Mouse (Mus musculus) erythroblast, adult 5-6 weeks (primary cell): Measurements from ENCODE around the gene Amh. TPM values are rescaled to one million over a fixed set of nuclear protein-coding genes. Genes with fewer than 3 reads are reported as not detected.
A peak's percentile ranks its signal among the peaks of the same experiment; 100 is the strongest.

Experiments used
- ATAC-seq: replicated peaks from 2 replicates; pipeline ENCODE4 v1.8.0; 2016; ENCODE audit warnings: moderate number of reproducible peaks, mild to moderate bottlenecking, moderate TSS enrichment, inconsistent platforms; ENCODE audit not compliant: poor library complexity, low FRiP score, severe bottlenecking
- total RNA-seq, 2 experiments: library from RNA; stranded (forward) in 1 of 2; stranded (reverse) in 1 of 2; fragments of 150-400 nt in 1 of 2; fragments of 200-764, 138-1000 nt in 1 of 2; gene quantifications; 2 replicates each; pipeline versions ENCODE4 v1.2.3 to v1.2.4; 2015 to 2017; ENCODE audit warnings: low replicate concordance in 2 of 2

Gene Amh
- total RNA-seq, 2 experiments from 2014 or later, result not detected

DNA sequence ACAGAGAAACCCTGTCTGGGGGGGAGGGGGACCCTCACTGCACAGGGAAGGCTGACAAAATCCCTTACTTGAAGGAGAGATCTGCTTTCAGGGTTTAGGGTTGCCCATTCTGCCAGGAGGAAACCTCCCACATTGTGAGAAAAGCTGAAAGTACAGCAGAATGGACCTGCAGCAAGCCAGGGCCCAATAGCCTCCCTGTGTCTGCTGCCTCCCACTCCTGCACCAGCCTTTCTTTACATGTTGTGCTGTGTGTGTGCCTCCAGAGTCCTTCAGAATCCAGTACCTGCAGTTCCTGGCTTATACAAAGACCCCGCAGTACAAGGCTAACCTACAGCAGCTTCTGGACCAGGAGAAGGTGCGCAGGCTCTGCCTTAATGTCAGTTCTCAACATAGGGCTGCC lies 20.7 kb upstream of the Amh start:
- no peak for ATAC-seq

DNA sequence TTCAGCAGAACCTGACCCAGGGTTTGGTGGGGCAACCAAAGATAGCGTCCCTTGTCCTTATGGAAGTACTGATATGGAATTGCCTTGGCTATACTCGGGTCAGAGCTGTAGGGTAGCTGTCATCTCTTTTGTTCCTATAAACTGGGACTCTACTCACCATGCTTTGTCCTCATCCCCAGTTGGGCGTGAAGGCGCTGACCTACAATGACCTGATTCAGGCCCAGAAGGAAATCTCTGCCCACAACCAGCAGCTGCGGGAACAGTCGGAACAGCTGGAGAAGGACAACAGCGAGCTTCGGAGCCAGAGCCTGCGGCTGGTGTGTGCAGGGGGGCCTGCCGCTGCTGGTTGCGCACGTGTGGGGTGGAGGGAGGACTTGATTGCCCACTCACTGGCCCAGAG lies 20.2 kb upstream of the Amh start:
- no peak for ATAC-seq

DNA sequence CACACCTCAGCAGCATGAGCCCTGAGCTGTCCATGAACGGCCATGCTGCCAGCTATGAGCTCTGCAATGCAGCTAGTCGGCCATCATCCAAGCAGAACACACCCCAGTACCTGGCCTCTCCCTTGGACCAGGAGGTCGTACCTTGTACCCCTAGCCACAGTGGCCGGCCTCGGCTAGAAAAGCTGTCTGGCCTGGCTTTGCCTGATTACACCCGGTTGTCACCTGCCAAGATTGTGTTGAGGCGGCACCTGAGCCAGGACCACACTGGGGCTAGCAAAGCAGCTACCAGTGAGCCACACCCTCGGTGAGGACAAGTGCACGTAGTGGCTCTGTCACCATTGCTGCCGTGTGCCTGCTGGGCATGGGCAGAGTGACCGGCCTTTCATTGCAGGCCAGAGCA lies 19.1 kb upstream of the Amh start:
- ATAC-seq, result no peak

DNA sequence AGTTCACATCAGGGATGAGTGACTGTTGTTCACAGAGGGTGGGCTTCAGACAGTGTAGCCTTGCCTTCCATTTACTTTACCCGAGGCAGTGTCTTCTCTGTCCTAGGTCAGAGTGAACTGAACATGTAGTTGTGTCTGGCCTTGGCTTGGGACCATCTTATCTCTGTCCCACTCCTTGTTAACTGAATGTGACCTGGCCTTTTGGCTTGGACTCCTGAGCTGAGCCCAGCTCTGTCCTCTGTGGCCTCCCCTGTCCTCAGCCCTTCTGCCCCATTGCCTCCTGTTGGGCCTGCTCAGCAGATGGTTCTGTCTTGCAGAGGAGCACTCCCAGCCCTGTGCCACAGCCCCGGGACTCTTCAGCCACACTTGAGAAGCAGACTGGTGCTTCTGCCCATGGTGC lies 17.5 kb upstream of the Amh start:
- ATAC-seq, result no peak

GRCm38 (mm10) chr10:80790761-80791404 lies 14.2 kb upstream of the Amh start:
- no peak for ATAC-seq

GRCm38 (mm10) chr10:80791476-80792174 lies 13.4 kb upstream of the Amh start:
- no peak for ATAC-seq

GRCm38 (mm10) chr10:80792175-80793032 lies 12.6 kb upstream of the Amh start:
- ATAC-seq, result no peak

DNA sequence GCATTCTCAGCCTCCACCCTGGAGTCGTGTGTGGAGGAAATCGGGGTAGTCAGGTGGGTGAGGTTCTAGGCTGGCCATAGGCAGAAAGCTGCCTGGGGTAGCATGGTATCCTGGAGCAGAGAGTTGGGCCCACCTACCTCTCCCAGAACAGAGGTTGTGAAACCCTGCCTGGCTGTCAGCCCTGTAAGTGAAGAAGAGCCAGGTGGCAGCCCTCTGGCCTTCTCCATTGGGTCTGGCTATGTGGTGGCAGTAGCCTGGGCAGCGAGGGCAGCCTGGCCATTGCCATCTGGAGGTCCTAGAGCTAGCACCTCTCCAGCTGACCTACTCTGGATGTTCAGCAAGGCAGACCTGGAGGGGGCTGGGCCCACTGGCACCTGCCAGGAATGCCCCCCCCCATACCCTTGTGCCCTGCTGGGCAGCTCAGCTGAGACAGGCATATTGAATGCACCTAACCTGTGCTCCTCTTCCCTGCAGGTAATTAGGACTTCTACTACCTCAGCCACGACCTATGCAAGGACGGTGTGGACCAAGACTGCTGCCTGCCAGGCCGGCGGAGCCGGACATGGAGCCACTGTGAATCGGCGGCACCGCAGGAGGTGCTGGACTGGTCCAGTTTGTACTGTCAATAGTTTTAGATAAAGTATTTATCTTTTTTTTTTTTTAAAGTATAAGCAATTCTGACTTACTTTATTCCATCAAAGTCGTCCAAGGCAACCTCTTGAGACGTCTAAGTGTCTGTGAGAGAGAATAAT lies 11.8 kb upstream of the Amh start:
- ATAC-seq, result no peak

DNA sequence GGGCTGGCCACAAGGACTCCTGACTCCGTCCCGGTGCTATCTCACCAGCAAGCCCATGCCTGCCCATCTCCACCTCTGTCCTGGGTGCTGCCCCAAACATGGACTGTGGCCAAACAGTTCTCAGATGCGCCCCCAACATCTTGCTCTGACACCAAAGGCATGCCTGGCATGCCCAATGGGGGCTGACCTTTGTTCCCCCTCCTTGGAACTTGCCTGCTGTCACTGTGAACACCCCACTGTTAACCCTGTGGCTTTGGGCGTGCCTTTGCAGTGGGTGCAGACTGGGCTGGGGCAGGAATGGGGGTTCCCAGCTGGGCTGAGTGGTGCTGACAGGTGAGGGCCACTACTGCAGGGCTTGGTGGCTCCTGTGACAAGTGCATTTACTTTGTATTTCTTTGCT lies 11.2 kb upstream of the Amh start:
- ATAC-seq, result no peak

DNA sequence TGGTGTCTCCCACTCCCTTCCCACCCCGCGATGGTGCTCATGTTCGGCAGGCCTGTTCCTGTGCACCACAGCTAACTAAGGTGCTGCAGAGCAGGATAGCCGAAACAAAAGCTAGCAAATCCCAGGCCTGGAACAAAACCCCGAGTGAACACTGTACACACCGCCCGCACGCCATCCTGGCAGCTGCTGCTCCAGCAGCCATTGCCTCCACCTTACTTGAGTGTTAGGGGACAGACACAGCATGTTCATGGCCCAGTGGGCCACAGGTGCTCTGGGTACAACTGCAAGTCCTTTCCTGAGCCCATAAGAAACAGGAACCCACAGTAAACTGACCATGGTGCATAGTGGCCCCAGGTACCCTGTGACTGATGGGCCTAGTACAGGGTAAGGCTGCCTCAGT lies 10.3 kb upstream of the Amh start:
- ATAC-seq, result no peak

DNA sequence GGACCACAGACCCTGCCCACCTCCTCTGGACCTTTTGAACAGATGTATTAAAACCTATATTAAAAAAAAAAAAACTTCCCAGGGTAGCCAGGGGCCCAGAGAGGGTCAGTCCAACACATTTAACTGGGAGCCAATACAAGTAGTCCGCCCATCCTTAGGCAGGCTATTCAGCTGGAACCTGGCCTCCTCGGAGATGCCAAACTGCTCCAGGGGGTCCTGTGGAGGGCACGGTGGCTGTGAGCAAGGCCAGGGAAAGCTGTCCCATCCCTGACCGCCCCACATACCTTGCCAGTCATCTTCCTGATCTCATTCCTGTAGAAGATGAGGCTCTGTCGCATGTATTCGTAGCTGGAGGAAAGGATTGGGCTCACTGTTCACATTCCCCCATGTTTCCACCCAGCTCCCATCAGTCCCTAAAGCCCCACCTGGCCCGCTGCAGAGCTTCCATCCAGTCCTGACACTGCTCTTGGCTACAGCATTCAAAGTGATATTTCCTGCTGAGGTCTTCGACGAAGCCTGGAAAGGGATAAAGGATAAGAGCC lies 8.7 kb upstream of the Amh start:
- ATAC-seq, result no peak

DNA sequence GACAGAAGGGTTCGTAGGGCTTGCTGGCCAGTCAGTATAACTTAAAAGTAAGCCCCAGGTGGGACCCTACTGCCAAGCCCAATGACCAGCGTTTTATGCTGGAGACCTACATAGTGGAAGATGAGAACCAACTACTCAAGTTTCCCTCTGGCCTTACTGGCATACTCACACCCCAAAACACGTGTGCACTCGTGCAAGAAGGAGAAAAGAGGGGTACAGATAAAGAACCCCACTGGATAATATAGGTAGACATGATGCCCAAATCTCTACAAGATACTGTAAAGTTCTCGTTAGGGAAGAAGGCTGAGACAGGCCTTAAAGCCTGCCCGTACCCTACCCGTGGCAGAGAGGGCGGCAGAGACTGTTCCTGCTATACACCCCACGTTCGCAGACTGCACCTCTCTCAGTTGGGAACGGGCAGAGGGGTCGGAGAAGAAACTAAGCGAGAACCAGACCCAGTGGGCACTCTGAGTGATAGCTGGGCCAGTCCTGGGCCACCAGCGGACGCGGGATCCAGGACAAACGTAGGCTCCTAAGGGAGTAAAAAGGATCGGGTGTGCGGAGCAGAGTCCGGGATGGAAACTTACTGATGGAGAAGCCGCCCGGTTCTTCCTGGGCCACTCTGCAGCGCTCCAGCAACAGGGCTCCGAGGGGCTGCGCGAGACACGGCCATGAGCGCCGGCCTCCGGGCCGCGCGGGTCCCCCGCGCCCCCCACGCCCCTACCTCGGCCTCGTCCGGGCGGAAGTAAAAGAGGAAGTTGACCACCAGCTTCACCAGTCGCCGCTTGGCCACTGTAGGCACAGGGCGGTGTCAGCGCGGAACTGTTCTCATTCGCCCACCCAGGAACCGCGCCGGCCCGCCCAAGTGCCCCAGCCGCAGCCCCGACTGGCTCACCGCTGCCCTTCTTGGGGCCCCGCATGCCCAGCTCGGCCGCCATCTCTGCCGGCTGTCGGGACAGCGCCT lies 7.6 kb upstream of the Amh start:
- no peak for ATAC-seq

DNA sequence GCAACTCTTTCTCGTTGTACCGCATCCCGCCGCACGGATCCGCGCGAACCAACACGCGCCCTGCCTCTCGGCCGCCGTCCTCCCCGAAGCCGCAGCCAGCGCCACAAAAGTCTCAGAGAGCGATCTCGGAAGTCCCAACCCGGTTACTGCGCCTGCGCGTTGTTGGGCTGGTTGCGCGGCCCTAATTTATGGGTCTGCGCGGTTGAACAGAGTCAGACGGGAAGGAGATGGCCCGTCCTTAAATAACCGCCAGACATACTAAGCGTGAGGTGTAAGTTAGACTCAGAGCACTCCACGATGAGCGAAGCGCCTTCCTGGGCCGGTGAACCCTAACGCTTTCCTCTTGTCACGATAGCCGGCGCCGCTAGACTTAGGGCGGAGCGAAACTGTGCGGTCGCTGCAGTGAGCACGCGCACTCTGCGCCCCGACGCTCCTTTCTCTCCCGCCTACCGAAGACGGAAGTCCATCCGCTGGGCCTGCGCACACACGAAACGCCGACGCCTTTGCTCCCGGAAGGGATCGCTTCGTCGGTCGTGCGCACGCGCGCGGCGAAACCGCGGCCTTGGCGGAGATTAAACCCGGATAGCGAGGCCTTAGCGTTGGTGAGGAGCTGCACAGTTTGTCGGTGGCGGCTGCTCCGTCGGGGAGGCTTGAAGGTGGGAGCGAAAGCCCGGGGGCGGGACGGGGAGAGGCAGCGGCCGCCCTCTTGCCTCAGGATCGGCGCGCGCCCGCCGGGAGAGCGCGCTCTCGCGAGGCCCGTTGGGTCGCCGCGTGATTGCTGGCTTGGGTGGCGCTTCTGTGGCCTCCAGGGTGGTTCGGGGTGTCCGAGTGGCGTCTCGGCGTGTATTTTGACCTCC lies 6.7 kb upstream of the Amh start, which contains the start of the genes Sf3a2 and Plekhj1:
Gene Sf3a2, plus strand, starts transcription at position 49 of the 857 bp plus-strand sequence.
Gene Plekhj1, minus strand, starts transcription at position 477 of the 857 bp plus-strand sequence.
- ATAC-seq, result peak; percentile 86

DNA sequence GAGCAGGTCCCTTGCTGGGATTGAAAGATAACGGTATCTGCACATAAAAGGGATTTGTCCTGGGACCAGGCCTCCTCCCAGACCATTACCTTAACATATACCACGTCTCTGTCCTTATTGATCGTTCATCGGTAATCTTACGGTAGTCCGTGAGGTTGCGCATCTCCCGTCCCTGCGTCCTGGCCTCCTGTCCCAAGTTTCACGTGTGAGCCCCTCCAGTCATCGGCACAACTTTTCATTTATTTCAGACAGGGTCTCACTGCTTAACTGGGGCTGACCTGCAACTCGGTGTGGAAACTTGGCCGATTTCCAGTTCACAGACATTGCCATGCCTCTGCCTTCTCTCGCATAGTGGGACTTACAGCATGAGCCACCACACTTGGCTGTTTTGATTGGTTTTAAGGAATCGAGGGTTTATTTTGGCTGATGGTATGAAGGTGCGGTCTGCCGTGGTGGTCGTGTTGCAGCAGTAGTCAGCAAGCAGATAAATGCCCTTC lies 5.9 kb upstream of the Amh start:
- peak; percentile 13 for ATAC-seq

DNA sequence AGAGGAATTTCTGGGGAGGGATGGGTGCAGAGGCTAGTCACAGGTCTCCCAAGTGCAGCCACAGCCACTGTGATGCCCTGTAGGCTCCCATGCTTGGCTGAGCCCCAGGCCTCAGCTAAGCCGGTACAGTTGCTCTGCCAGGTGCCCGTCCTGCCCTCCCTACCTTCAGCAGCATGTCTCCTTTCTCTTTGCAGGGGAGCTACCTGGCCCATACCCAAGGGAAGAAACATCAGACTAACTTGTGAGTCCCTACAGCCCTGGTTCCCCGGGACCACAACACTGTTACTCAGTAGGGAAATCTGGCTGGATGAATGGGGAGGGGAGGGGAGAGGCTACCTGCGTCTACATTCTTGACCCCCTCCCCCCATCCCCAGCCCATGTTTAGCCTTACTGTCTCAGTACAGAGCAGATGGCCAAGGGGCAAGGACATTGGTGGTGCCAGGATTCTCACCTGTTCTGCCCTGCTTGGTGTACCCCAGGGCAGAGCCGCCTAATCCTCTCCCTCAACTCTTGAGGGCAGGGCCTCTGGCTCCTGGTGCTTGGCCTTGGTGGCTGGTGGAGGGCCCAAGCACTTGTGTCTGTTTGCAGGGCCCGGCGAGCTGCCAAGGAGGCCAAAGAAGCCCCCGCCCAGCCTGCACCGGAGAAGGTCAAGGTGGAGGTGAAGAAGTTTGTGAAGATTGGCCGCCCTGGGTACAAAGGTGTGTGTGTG lies 2.7 kb upstream of the Amh start:
- no peak for ATAC-seq

DNA sequence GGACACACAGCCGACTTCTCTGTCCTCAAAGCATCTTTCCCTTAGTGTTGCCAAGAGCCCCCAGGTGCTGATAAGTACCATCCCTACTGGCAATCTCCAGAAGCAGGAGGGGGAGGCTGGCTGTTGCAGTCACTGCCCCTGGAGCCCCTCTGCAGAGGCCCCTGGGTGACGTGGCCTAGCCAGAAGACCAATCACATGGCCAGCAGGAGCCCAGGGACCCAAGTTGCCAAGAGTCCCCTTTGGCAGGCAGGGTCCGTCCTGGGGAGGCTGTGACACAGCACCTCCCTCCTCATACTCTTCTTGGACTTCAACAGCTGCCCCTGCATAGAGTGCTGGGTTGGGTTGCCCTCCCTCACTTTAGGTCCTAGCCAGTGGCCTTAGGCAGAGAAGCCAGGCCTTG lies 2.0 kb upstream of the Amh start:
- no peak for ATAC-seq

DNA sequence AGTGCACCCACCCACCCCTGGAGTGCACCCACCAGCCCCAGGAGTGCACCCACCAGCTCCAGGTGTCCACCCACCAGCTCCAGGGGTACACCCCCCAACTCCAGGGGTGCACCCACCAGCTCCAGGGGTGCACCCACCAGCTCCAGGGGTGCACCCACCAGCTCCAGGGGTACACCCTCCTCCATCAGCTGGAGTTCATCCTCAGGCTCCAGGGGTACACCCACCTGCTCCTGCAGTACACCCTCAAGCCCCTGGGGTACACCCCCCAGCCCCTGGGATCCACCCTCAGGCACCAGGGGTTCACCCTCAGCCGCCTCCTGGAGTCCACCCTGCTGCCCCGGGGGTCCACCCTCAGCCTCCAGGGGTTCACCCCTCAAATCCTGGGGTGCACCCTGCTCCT lies 703 bp upstream of the Amh start:
- no peak for ATAC-seq
